Mouse (Mus musculus) myocyte (in vitro differentiated cells): Measurements from ENCODE around the gene Hmcn2. TPM values are rescaled to one million over a fixed set of nuclear protein-coding genes. Genes with fewer than 3 reads are reported as not detected.
A peak's percentile ranks its signal among the peaks of the same experiment; 100 is the strongest.

Source experiments
- H3K27me3 ChIP-seq: one replicate; pipeline ENCODE4 v1.6.1; 2011; ENCODE audit not compliant: control insufficient read depth, insufficient read depth, insufficient read length
- H3K36me3 ChIP-seq: one replicate; pipeline ENCODE4 v1.6.1; 2011; ENCODE audit not compliant: control insufficient read depth, insufficient read depth
- H3K4me2 ChIP-seq: one replicate; pipeline ENCODE4 v1.6.1; 2011; ENCODE audit warnings: low read depth, control low read depth
- H3K4me3 ChIP-seq: one replicate; pipeline ENCODE4 v1.5.1; 2011; ENCODE audit warnings: mild to moderate bottlenecking, control low read depth, moderate library complexity
- H3K79me2 ChIP-seq: one replicate; pipeline ENCODE4 v1.6.1; 2011; ENCODE audit not compliant: control insufficient read depth, insufficient read depth
- H3ac ChIP-seq: one replicate; pipeline ENCODE4 v1.6.1; 2011; ENCODE audit not compliant: control insufficient read depth, insufficient read length
- CEBPB ChIP-seq: IDR thresholded peaks from 2 replicates; pipeline ENCODE4 v1.6.1; 2011; ENCODE audit warnings: mild to moderate bottlenecking, moderate library complexity; ENCODE audit not compliant: poor library complexity, insufficient read depth, severe bottlenecking
- E2F4 ChIP-seq: IDR thresholded peaks from one replicate; pipeline ENCODE4 v1.6.1; 2011; ENCODE audit warnings: mild to moderate bottlenecking, control low read depth, moderate library complexity; ENCODE audit not compliant: insufficient read depth
- MAX ChIP-seq: IDR thresholded peaks from one replicate; pipeline ENCODE4 v1.6.1; 2011; ENCODE audit warnings: low read depth, mild to moderate bottlenecking, control low read depth
- MYOD1 ChIP-seq, 3 experiments: IDR thresholded peaks; one replicate each; pipeline ENCODE4 v1.6.1; 2011; ENCODE audit warnings: control low read depth in 2 of 3, low read depth in 2 of 3, mild to moderate bottlenecking in 2 of 3, moderate library complexity in 1 of 3; ENCODE audit not compliant: insufficient read length in 2 of 3, control insufficient read depth in 1 of 3
- MYOG ChIP-seq, 3 experiments: IDR thresholded peaks; one replicate each; pipeline ENCODE4 v1.6.1; 2011; ENCODE audit warnings: control low read depth in 2 of 3, low read depth in 2 of 3, mild to moderate bottlenecking in 2 of 3; ENCODE audit not compliant: insufficient read length in 2 of 3, control insufficient read depth in 1 of 3, insufficient read depth in 1 of 3
- POLR2A ChIP-seq: IDR thresholded peaks from one replicate; pipeline ENCODE4 v1.6.1; 2011; ENCODE audit warnings: low read depth, mild to moderate bottlenecking, control low read depth, moderate library complexity; ENCODE audit not compliant: insufficient read length
- POLR2AphosphoS2 ChIP-seq: IDR thresholded peaks from one replicate; pipeline ENCODE4 v1.6.1; 2011; ENCODE audit warnings: low read depth, control low read depth; ENCODE audit not compliant: insufficient read length
- REST ChIP-seq: IDR thresholded peaks from one replicate; pipeline ENCODE4 v1.6.1; 2011; ENCODE audit warnings: mild to moderate bottlenecking, control low read depth, moderate library complexity; ENCODE audit not compliant: insufficient read depth, insufficient read length
- SRF ChIP-seq: IDR thresholded peaks from one replicate; pipeline ENCODE4 v1.6.1; 2011; ENCODE audit warnings: low read depth; ENCODE audit not compliant: control insufficient read depth, insufficient read length
- TCF12 ChIP-seq: IDR thresholded peaks from one replicate; pipeline ENCODE4 v1.6.1; 2011; ENCODE audit warnings: mild to moderate bottlenecking, control low read depth; ENCODE audit not compliant: poor library complexity, insufficient read depth, severe bottlenecking
- TCF3 ChIP-seq: IDR thresholded peaks from one replicate; pipeline ENCODE4 v1.6.1; 2011; ENCODE audit warnings: low read depth, control low read depth; ENCODE audit not compliant: insufficient read length
- USF1 ChIP-seq: IDR thresholded peaks from one replicate; pipeline ENCODE4 v1.6.1; 2011; ENCODE audit warnings: low read depth, mild to moderate bottlenecking, control low read depth, moderate library complexity
- polyA plus RNA-seq: library from polyadenylated mRNA; unstranded; fragments of >200 nt; fragmentation: generic; extraction: Trizol; gene quantifications from one replicate; pipeline ENCODE4 v1.2.1, GENCODE M21; 2012; ENCODE audit warnings: missing spikeins

The Hmcn2 gene
- polyA plus RNA-seq, 1 experiment, result 2.6 TPM

GRCm38 (mm10) chr2:31489166-31489565 lies 175.0 kb downstream of the Hmcn2 start:
- no peaks in the 10 kb centered on the region for H3K79me2 ChIP-seq
- no peak for TF ChIP-seq USF1
- TF ChIP-seq SRF, result no peak
- no peak for TF ChIP-seq CEBPB
- no peak for TF ChIP-seq POLR2AphosphoS2
- no peak for TF ChIP-seq MAX
- no peak for TF ChIP-seq MYOD1 (IDR thresholded peaks at IDR 0.05; ENCODE audit: control insufficient read depth in 1 of 3, insufficient read length in 2 of 3, low read depth in 2 of 3)
- no peak for TF ChIP-seq TCF3
- TF ChIP-seq MYOG (IDR thresholded peaks at IDR 0.05; ENCODE audit: control insufficient read depth in 1 of 3, insufficient read depth in 1 of 3, insufficient read length in 2 of 3, low read depth in 2 of 3), result no peak
- TF ChIP-seq POLR2A, result no peak
- H3K4me2 ChIP-seq, result no peak overlapping the region
- H3K27me3 ChIP-seq, result no peaks in the 10 kb centered on the region
- no peak overlapping the region for H3ac ChIP-seq
- no peaks in the 10 kb centered on the region for H3K36me3 ChIP-seq
- no peak overlapping the region for H3K4me3 ChIP-seq

DNA sequence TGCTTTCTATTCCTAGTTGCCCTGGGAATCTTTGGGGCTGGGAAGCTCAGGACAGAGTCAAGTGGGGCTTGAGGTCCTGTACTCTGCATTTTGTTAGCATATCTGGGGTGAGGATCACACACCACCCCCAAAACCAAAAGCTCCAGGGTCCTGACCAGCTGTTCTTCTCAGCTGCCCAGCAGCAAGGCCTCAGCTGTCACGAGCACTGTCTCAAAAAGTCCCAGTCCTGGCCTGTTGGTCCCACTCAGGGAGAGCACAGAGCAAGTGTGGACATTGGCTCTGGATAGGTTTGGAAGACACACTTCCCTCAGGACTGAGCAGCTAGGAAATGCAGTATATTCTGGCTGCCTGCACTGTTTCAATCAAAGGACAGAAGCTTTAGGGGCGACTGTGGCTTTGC lies 176.3 kb downstream of the Hmcn2 start:
- Histone ChIP-seq H3K36me3 (no peaks in the 10 kb centered on the region), H3K79me2 (no peaks in the 10 kb centered on the region), H3K27me3 (no peaks in the 10 kb centered on the region), H3K4me2 (no peak overlapping the region), H3ac (no peak overlapping the region), H3K4me3 (no peak overlapping the region)
- TF ChIP-seq MYOD1 (IDR thresholded peaks at IDR 0.05; ENCODE audit: control insufficient read depth in 1 of 3, insufficient read length in 2 of 3, low read depth in 2 of 3) (peak in 2 of 3 experiments; percentile 77 to 84), TCF3 (no peak), POLR2A (no peak), E2F4 (no peak), MYOG (IDR thresholded peaks at IDR 0.05; ENCODE audit: control insufficient read depth in 1 of 3, insufficient read depth in 1 of 3, insufficient read length in 2 of 3, low read depth in 2 of 3) (peak in 2 of 3 experiments; percentile 82 to 93), MAX (no peak), POLR2AphosphoS2 (no peak), TCF12 (peak; percentile 66)

GRCm38 (mm10) chr2:31492308-31492707 lies 178.1 kb downstream of the Hmcn2 start:
- no peak overlapping the region for H3K4me2 ChIP-seq
- no peaks in the 10 kb centered on the region for H3K79me2 ChIP-seq
- no peaks in the 10 kb centered on the region for H3K27me3 ChIP-seq
- H3K4me3 ChIP-seq, result no peak overlapping the region
- no peaks in the 10 kb centered on the region for H3K36me3 ChIP-seq
- H3ac ChIP-seq, result no peak overlapping the region
- TF ChIP-seq REST (no peak), TCF12 (no peak), MYOD1 (IDR thresholded peaks at IDR 0.05; ENCODE audit: control insufficient read depth in 1 of 3, insufficient read length in 2 of 3, low read depth in 2 of 3) (no peak), USF1 (no peak), MAX (no peak), TCF3 (no peak), POLR2A (no peak), MYOG (IDR thresholded peaks at IDR 0.05; ENCODE audit: control insufficient read depth in 1 of 3, insufficient read depth in 1 of 3, insufficient read length in 2 of 3, low read depth in 2 of 3) (no peak), E2F4 (no peak), CEBPB (no peak), POLR2AphosphoS2 (no peak), SRF (no peak)

- Histone ChIP-seq H3K79me2 (no peaks in the 10 kb centered on the region), H3ac (no peak overlapping the region), H3K4me3 (no peak overlapping the region), H3K36me3 (no peaks in the 10 kb centered on the region), H3K4me2 (no peak overlapping the region), H3K27me3 (no peaks in the 10 kb centered on the region)
- TF ChIP-seq MYOG (IDR thresholded peaks at IDR 0.05; ENCODE audit: control insufficient read depth in 1 of 3, insufficient read depth in 1 of 3, insufficient read length in 2 of 3, low read depth in 2 of 3) (no peak), E2F4 (no peak), MYOD1 (IDR thresholded peaks at IDR 0.05; ENCODE audit: control insufficient read depth in 1 of 3, insufficient read length in 2 of 3, low read depth in 2 of 3) (no peak), TCF3 (no peak), POLR2AphosphoS2 (no peak), USF1 (no peak), TCF12 (no peak), CEBPB (no peak)
These were observed 179.0 kb downstream of the Hmcn2 start for GRCm38 (mm10) chr2:31493243-31493642.

GRCm38 (mm10) chr2:31494315-31494714 lies 180.1 kb downstream of the Hmcn2 start:
- Histone ChIP-seq H3K4me3 (no peak overlapping the region), H3K4me2 (no peak overlapping the region), H3K79me2 (no peaks in the 10 kb centered on the region), H3K36me3 (no peaks in the 10 kb centered on the region), H3K27me3 (no peaks in the 10 kb centered on the region), H3ac (no peak overlapping the region)
- TF ChIP-seq MYOG (IDR thresholded peaks at IDR 0.05; ENCODE audit: control insufficient read depth in 1 of 3, insufficient read depth in 1 of 3, insufficient read length in 2 of 3, low read depth in 2 of 3), result no peak
- no peak for TF ChIP-seq USF1
